Mouse (Mus musculus) thymus, postnatal 25 days (tissue): ENCODE data around the gene Ttyh2.
A peak's percentile ranks its signal among the peaks of the same experiment; 100 is the strongest.
"Not testable (repeated sequence)": the region's sequence is repeated elsewhere in the genome, so short reads cannot be mapped to it uniquely, and the experiment has no call there.

ENCODE experiments used
- DNase-seq: peaks from one replicate; pipeline ENCODE4 v3.0.0; 2022

Ttyh2 gene

GRCm38 (mm10) chr11:114662746-114663362 lies 12.4 kb upstream of the Ttyh2 start:
- DNase-seq: peak; percentile 65

GRCm38 (mm10) chr11:114664164-114664563 lies 11.1 kb upstream of the Ttyh2 start:
- DNase-seq: no peak

- no peak for DNase-seq
Measured at GRCm38 (mm10) chr11:114665463-114665862, 9.8 kb upstream of the Ttyh2 start.

- peak; percentile 17 for DNase-seq
Measured at GRCm38 (mm10) chr11:114666786-114667185, 8.4 kb upstream of the Ttyh2 start.

- DNase-seq: peak; percentile 21
Measured at GRCm38 (mm10) chr11:114667236-114667931, 7.8 kb upstream of the Ttyh2 start.

GRCm38 (mm10) chr11:114667932-114668285 lies 7.3 kb upstream of the Ttyh2 start:
- peak; percentile 62 for DNase-seq

- DNase-seq: peak; percentile 92
Measured at GRCm38 (mm10) chr11:114668301-114668710, 6.9 kb upstream of the Ttyh2 start, which contains the start of gene Rpl38. Gene Rpl38, plus strand, starts transcription at chr11:114668524.

GRCm38 (mm10) chr11:114668741-114669623 lies 6.2 kb upstream of the Ttyh2 start:
- peak; percentile 73 for DNase-seq

- peak; percentile 19 for DNase-seq
Measured at GRCm38 (mm10) chr11:114669651-114670168, 5.5 kb upstream of the Ttyh2 start.

- DNase-seq: no peak
Measured at GRCm38 (mm10) chr11:114671147-114671546, 4.1 kb upstream of the Ttyh2 start.

GRCm38 (mm10) chr11:114672794-114673718 lies 2.2 kb upstream of the Ttyh2 start:
- peak; percentile 53 for DNase-seq

GRCm38 (mm10) chr11:114673719-114674050 lies 1.5 kb upstream of the Ttyh2 start:
- no peak for DNase-seq

GRCm38 (mm10) chr11:114674180-114674579 lies 1.1 kb upstream of the Ttyh2 start:
- DNase-seq: no peak

- not testable (repeated sequence) for DNase-seq
Measured at GRCm38 (mm10) chr11:114674796-114675195, 435 bp upstream of the Ttyh2 start.

GRCm38 (mm10) chr11:114675826-114676401 lies 683 bp downstream of the Ttyh2 start:
- DNase-seq: peak; percentile 27

- DNase-seq: no peak
Measured at GRCm38 (mm10) chr11:114676431-114676830, 1.2 kb downstream of the Ttyh2 start.

GRCm38 (mm10) chr11:114676896-114677530 lies 1.8 kb downstream of the Ttyh2 start:
- no peak for DNase-seq

GRCm38 (mm10) chr11:114679582-114679981 lies 4.4 kb downstream of the Ttyh2 start:
- DNase-seq: no peak

GRCm38 (mm10) chr11:114680291-114680690 lies 5.1 kb downstream of the Ttyh2 start:
- DNase-seq: no peak

GRCm38 (mm10) chr11:114681054-114681453 lies 5.8 kb downstream of the Ttyh2 start:
- no peak for DNase-seq

- DNase-seq: no peak
Measured at GRCm38 (mm10) chr11:114682321-114682900, 7.2 kb downstream of the Ttyh2 start.
